Mouse (Mus musculus): Measurements from ENCODE around the gene Ttc27. TPM values are rescaled to one million over a fixed set of nuclear protein-coding genes. Genes with fewer than 3 reads are reported as not detected.

Gene Ttc27
- polyA plus RNA-seq, 1 experiment from 2014 or later: 20.9 TPM

- DNase-seq (ENCODE audit: low spot score) (no peak), ATAC-seq (replicated peaks; ENCODE audit: low FRiP score, low read depth) (no peak)
- H3K27me3 ChIP-seq (ENCODE audit: insufficient read depth, low read length): no peaks in the 10 kb centered on the region
- H3K4me1 ChIP-seq (replicated peaks; ENCODE audit: insufficient read depth, low read length): no peaks in the 10 kb centered on the region
- H3K27ac ChIP-seq: no peak overlapping the region
- WGBS: 92% methylated on average over 11 of the region's 11 CpGs
- no peak for TF ChIP-seq CTCF (IDR thresholded peaks at IDR 0.05; ENCODE audit: low read depth)
- no peak overlapping the region for H3K4me2 ChIP-seq (ENCODE audit: low read length)
- no peaks in the 10 kb centered on the region for H3K9me3 ChIP-seq (replicated peaks; ENCODE audit: low read length)
- H3K4me3 ChIP-seq (replicated peaks; ENCODE audit: low read depth, low read length): no peak overlapping the region
- no peaks in the 10 kb centered on the region for H3K36me3 ChIP-seq (ENCODE audit: insufficient read depth, low read length)
- H3K9ac ChIP-seq (ENCODE audit: low read depth, low read length): no peak overlapping the region
Measured at GRCm38 (mm10) chr17:74735392-74735791, 17.9 kb downstream of the Ttc27 start.

GRCm38 (mm10) chr17:74749659-74750058, 32.1 kb downstream of the Ttc27 start:
- no peaks in the 10 kb centered on the region for H3K9me3 ChIP-seq (replicated peaks; ENCODE audit: low read length)

GRCm38 (mm10) chr17:74751026-74751425, 33.5 kb downstream of the Ttc27 start:
- H3K4me1 ChIP-seq (replicated peaks; ENCODE audit: insufficient read depth, low read length): no peaks in the 10 kb centered on the region
- no peak overlapping the region for H3K9ac ChIP-seq (ENCODE audit: low read depth, low read length)
- 86% methylated on average over 4 of the region's 4 CpGs for WGBS
- H3K36me3 ChIP-seq (ENCODE audit: insufficient read depth, low read length): peaks cover 4% of the 10 kb centered on the region; the same call in 1 of the 2 replicates
- ATAC-seq (replicated peaks; ENCODE audit: low FRiP score, low read depth): no peak
- H3K4me3 ChIP-seq (replicated peaks; ENCODE audit: low read depth, low read length): no peak overlapping the region
- TF ChIP-seq CTCF (IDR thresholded peaks at IDR 0.05; ENCODE audit: low read depth): no peak
- H3K27me3 ChIP-seq (ENCODE audit: insufficient read depth, low read length): no peaks in the 10 kb centered on the region
- no peak overlapping the region for H3K27ac ChIP-seq
- no peak overlapping the region for H3K4me2 ChIP-seq (ENCODE audit: low read length)
- H3K9me3 ChIP-seq (replicated peaks; ENCODE audit: low read length): no peaks in the 10 kb centered on the region
- DNase-seq (ENCODE audit: low spot score): no peak

More at GRCm38 (mm10) chr17:74749659-74750058, 32.1 kb downstream of the Ttc27 start:
- no peak for TF ChIP-seq CTCF (IDR thresholded peaks at IDR 0.05; ENCODE audit: low read depth)
- DNase-seq (ENCODE audit: low spot score): no peak
- Histone ChIP-seq H3K4me1 (replicated peaks; ENCODE audit: insufficient read depth, low read length) (no peaks in the 10 kb centered on the region), H3K36me3 (ENCODE audit: insufficient read depth, low read length) (peaks cover 4% of the 10 kb centered on the region; the same call in 1 of the 2 replicates), H3K27me3 (ENCODE audit: insufficient read depth, low read length) (no peaks in the 10 kb centered on the region), H3K9ac (ENCODE audit: low read depth, low read length) (no peak overlapping the region), H3K4me3 (replicated peaks; ENCODE audit: low read depth, low read length) (no peak overlapping the region), H3K4me2 (ENCODE audit: low read length) (no peak overlapping the region), H3K27ac (no peak overlapping the region)
- no peak for ATAC-seq (replicated peaks; ENCODE audit: low FRiP score, low read depth)
- 78% methylated on average over 1 of the region's 1 CpGs for WGBS

GRCm38 (mm10) chr17:74752906-74753627, 35.5 kb downstream of the Ttc27 start:
- no peak for ATAC-seq (replicated peaks; ENCODE audit: low FRiP score, low read depth)
- no peak overlapping the region for H3K4me2 ChIP-seq (ENCODE audit: low read length)
- H3K9ac ChIP-seq (ENCODE audit: low read depth, low read length): no peak overlapping the region
- no peaks in the 10 kb centered on the region for H3K27me3 ChIP-seq (ENCODE audit: insufficient read depth, low read length)
- no peak overlapping the region for H3K27ac ChIP-seq
- no peak overlapping the region for H3K4me3 ChIP-seq (replicated peaks; ENCODE audit: low read depth, low read length)
- H3K36me3 ChIP-seq (ENCODE audit: insufficient read depth, low read length): no peaks in the 10 kb centered on the region
- DNase-seq (ENCODE audit: low spot score): no peak
- H3K4me1 ChIP-seq (replicated peaks; ENCODE audit: insufficient read depth, low read length): no peaks in the 10 kb centered on the region
- no peak for TF ChIP-seq CTCF (IDR thresholded peaks at IDR 0.05; ENCODE audit: low read depth)
- H3K9me3 ChIP-seq (replicated peaks; ENCODE audit: low read length): no peaks in the 10 kb centered on the region
- WGBS: 69% methylated on average over 8 of the region's 8 CpGs

GRCm38 (mm10) chr17:74753628-74754104, 36.1 kb downstream of the Ttc27 start:
- TF ChIP-seq CTCF (IDR thresholded peaks at IDR 0.05; ENCODE audit: low read depth): no peak
- 54% methylated on average over 5 of the region's 5 CpGs for WGBS
- DNase-seq (ENCODE audit: low spot score) (peak; percentile 33), ATAC-seq (replicated peaks; ENCODE audit: low FRiP score, low read depth) (no peak)
- Histone ChIP-seq H3K9me3 (replicated peaks; ENCODE audit: low read length) (no peaks in the 10 kb centered on the region), H3K27ac (no peak overlapping the region), H3K4me3 (replicated peaks; ENCODE audit: low read depth, low read length) (no peak overlapping the region), H3K9ac (ENCODE audit: low read depth, low read length) (no peak overlapping the region), H3K4me2 (ENCODE audit: low read length) (no peak overlapping the region), H3K36me3 (ENCODE audit: insufficient read depth, low read length) (no peaks in the 10 kb centered on the region), H3K27me3 (ENCODE audit: insufficient read depth, low read length) (no peaks in the 10 kb centered on the region), H3K4me1 (replicated peaks; ENCODE audit: insufficient read depth, low read length) (no peaks in the 10 kb centered on the region)

- Histone ChIP-seq H3K27me3 (ENCODE audit: insufficient read depth, low read length) (no peaks in the 10 kb centered on the region), H3K4me2 (ENCODE audit: low read length) (no peak overlapping the region), H3K4me1 (replicated peaks; ENCODE audit: insufficient read depth, low read length) (no peaks in the 10 kb centered on the region), H3K36me3 (ENCODE audit: insufficient read depth, low read length) (no peaks in the 10 kb centered on the region), H3K4me3 (replicated peaks; ENCODE audit: low read depth, low read length) (no peak overlapping the region), H3K27ac (no peak overlapping the region), H3K9ac (ENCODE audit: low read depth, low read length) (no peak overlapping the region), H3K9me3 (replicated peaks; ENCODE audit: low read length) (no peaks in the 10 kb centered on the region)
- ATAC-seq (replicated peaks; ENCODE audit: low FRiP score, low read depth) (no peak), DNase-seq (ENCODE audit: low spot score) (no peak)
- 92% methylated on average over 11 of the region's 11 CpGs for WGBS
- TF ChIP-seq CTCF (IDR thresholded peaks at IDR 0.05; ENCODE audit: low read depth): no peak
Measured at GRCm38 (mm10) chr17:74754369-74755118, 37.0 kb downstream of the Ttc27 start.
